Mouse (Mus musculus) embryonic facial prominence, embryonic 10.5 days (tissue): ENCODE results near the gene Camk2d. TPM values are rescaled to one million over a fixed set of nuclear protein-coding genes. Genes with fewer than 3 reads are reported as not detected.

Experiments
- DNase-seq: peaks from one replicate; pipeline ENCODE4 v3.0.0-alpha.2; 2017; ENCODE audit warnings: low spot score
- H3K27ac ChIP-seq: fragments of 300-500 bp; sonication (generic); replicated peaks from 2 replicates; pipeline ENCODE4 v1.5.1; 2016; ENCODE audit warnings: mild to moderate bottlenecking
- H3K27me3 ChIP-seq: fragments of 300-500 bp; sonication (generic); replicated peaks from 2 replicates; pipeline ENCODE4 v1.6.1; 2016; ENCODE audit warnings: low read depth, mild to moderate bottlenecking; ENCODE audit not compliant: poor library complexity, severe bottlenecking
- H3K36me3 ChIP-seq: fragments of 300-500 bp; sonication (generic); replicated peaks from 2 replicates; pipeline ENCODE4 v1.6.1; 2016; ENCODE audit warnings: mild to moderate bottlenecking, moderate library complexity
- H3K4me1 ChIP-seq: fragments of 300-500 bp; sonication (generic); 2 replicates; pipeline ENCODE4 v1.6.1; 2016
- H3K4me3 ChIP-seq: fragments of 300-500 bp; sonication (generic); 2 replicates; pipeline ENCODE4 v1.5.1; 2016; ENCODE audit warnings: mild to moderate bottlenecking, moderate library complexity
- H3K9me3 ChIP-seq: fragments of 300-500 bp; sonication (generic); 2 replicates; pipeline ENCODE4 v1.6.1; 2016; ENCODE audit warnings: mild to moderate bottlenecking
- WGBS: fragments of 180-500 bp; shearing (Covaris S2); methylation state at CpG from one replicate; pipeline ENCODE4 v1.1.7; 2016; 5-methylcytosine and 5-hydroxymethylcytosine counted together
- polyA plus RNA-seq: library from polyadenylated mRNA; unstranded; fragments of >200 nt; fragmentation: Nextera tagmentation; extraction: Ambion mirVana; gene quantifications from 2 replicates; pipeline ENCODE4 v1.2.1, GENCODE M21; 2016

The Camk2d gene
- polyA plus RNA-seq, 1 experiment from 2014 or later, result 13.7 TPM

GRCm38 (mm10) chr3:126640443-126641251 lies 44.5 kb downstream of the Camk2d start:
- DNase-seq, result no peak
- 73% methylated on average over 10 of the region's 10 CpGs for WGBS
- Histone ChIP-seq H3K27ac (no peak overlapping the region), H3K27me3 (no peaks in the 10 kb centered on the region), H3K4me3 (no peak overlapping the region), H3K4me1 (peaks cover 19% of the 10 kb centered on the region), H3K36me3 (no peaks in the 10 kb centered on the region), H3K9me3 (no peaks in the 10 kb centered on the region)

- WGBS, result 90% methylated on average over 4 of the region's 4 CpGs
- H3K9me3 ChIP-seq, result no peaks in the 10 kb centered on the region
These were observed 45.3 kb downstream of the Camk2d start for GRCm38 (mm10) chr3:126641451-126641850.

GRCm38 (mm10) chr3:126643071-126644010 lies 47.2 kb downstream of the Camk2d start:
- no peak for DNase-seq
- H3K27me3 ChIP-seq, result no peaks in the 10 kb centered on the region
- H3K27ac ChIP-seq, result no peak overlapping the region
- H3K9me3 ChIP-seq, result no peaks in the 10 kb centered on the region
- no peak overlapping the region for H3K4me3 ChIP-seq
- 12% methylated on average over 10 of the region's 10 CpGs for WGBS
- H3K4me1 ChIP-seq, result peaks cover 19% of the 10 kb centered on the region
- H3K36me3 ChIP-seq, result no peaks in the 10 kb centered on the region

More at GRCm38 (mm10) chr3:126641451-126641850, 45.3 kb downstream of the Camk2d start:
- Histone ChIP-seq H3K27ac (no peak overlapping the region), H3K27me3 (no peaks in the 10 kb centered on the region), H3K36me3 (no peaks in the 10 kb centered on the region), H3K4me1 (peaks cover 19% of the 10 kb centered on the region), H3K4me3 (no peak overlapping the region)
- no peak for DNase-seq

- Histone ChIP-seq H3K36me3 (no peaks in the 10 kb centered on the region), H3K4me1 (no peaks in the 10 kb centered on the region), H3K9me3 (no peaks in the 10 kb centered on the region), H3K27me3 (no peaks in the 10 kb centered on the region), H3K27ac (no peak overlapping the region), H3K4me3 (no peak overlapping the region)
- no peak for DNase-seq
- WGBS, result 95% methylated on average over 4 of the region's 4 CpGs
These were observed 54.2 kb downstream of the Camk2d start for GRCm38 (mm10) chr3:126650332-126650731.

GRCm38 (mm10) chr3:126650747-126651146 lies 54.6 kb downstream of the Camk2d start:
- peaks cover 4% of the 10 kb centered on the region; the same call in 1 of the 2 replicates for H3K4me1 ChIP-seq
- 84% methylated on average over 6 of the region's 6 CpGs for WGBS
- no peaks in the 10 kb centered on the region for H3K27me3 ChIP-seq
- H3K27ac ChIP-seq, result no peak overlapping the region
- H3K36me3 ChIP-seq, result no peaks in the 10 kb centered on the region
- no peaks in the 10 kb centered on the region for H3K9me3 ChIP-seq
- H3K4me3 ChIP-seq, result no peak overlapping the region
- DNase-seq, result no peak

- no peak for DNase-seq
- H3K36me3 ChIP-seq, result no peaks in the 10 kb centered on the region
- H3K4me3 ChIP-seq, result no peak overlapping the region
- no peaks in the 10 kb centered on the region for H3K9me3 ChIP-seq
- peaks cover 12% of the 10 kb centered on the region for H3K4me1 ChIP-seq
- no peak overlapping the region for H3K27ac ChIP-seq
- WGBS, result 83% methylated on average over 2 of the region's 2 CpGs
- H3K27me3 ChIP-seq, result no peaks in the 10 kb centered on the region
These were observed 56.3 kb downstream of the Camk2d start for GRCm38 (mm10) chr3:126652361-126652760.

- no peak for DNase-seq
- Histone ChIP-seq H3K27ac (no peak overlapping the region), H3K4me3 (no peak overlapping the region), H3K9me3 (no peaks in the 10 kb centered on the region), H3K27me3 (no peaks in the 10 kb centered on the region), H3K4me1 (peaks cover 12% of the 10 kb centered on the region), H3K36me3 (no peaks in the 10 kb centered on the region)
- 83% methylated on average over 1 of the region's 1 CpGs for WGBS
These were observed 57.0 kb downstream of the Camk2d start for GRCm38 (mm10) chr3:126653118-126653517.

- DNase-seq, result no peak
- Histone ChIP-seq H3K27ac (no peak overlapping the region), H3K4me1 (peaks cover 26% of the 10 kb centered on the region), H3K9me3 (no peaks in the 10 kb centered on the region), H3K36me3 (no peaks in the 10 kb centered on the region), H3K4me3 (no peak overlapping the region), H3K27me3 (no peaks in the 10 kb centered on the region)
- WGBS, result 22% methylated on average over 3 of the region's 3 CpGs
These were observed 60.1 kb downstream of the Camk2d start for GRCm38 (mm10) chr3:126656173-126656572.

GRCm38 (mm10) chr3:126657895-126658294 lies 61.8 kb downstream of the Camk2d start:
- no peaks in the 10 kb centered on the region for H3K27me3 ChIP-seq
- no peak for DNase-seq
- H3K4me3 ChIP-seq, result no peak overlapping the region
- no peaks in the 10 kb centered on the region for H3K36me3 ChIP-seq
- H3K9me3 ChIP-seq, result no peaks in the 10 kb centered on the region
- H3K4me1 ChIP-seq, result peaks cover 26% of the 10 kb centered on the region
- WGBS, result 64% methylated on average over 4 of the region's 4 CpGs
- no peak overlapping the region for H3K27ac ChIP-seq

- Histone ChIP-seq H3K36me3 (no peaks in the 10 kb centered on the region), H3K27ac (no peak overlapping the region), H3K9me3 (no peaks in the 10 kb centered on the region), H3K4me3 (no peak overlapping the region), H3K4me1 (peaks cover 32% of the 10 kb centered on the region), H3K27me3 (no peaks in the 10 kb centered on the region)
- no peak for DNase-seq
- 48% methylated on average over 10 of the region's 10 CpGs for WGBS
These were observed 62.7 kb downstream of the Camk2d start for GRCm38 (mm10) chr3:126658791-126659190.

- Histone ChIP-seq H3K4me3 (no peak overlapping the region), H3K27me3 (no peaks in the 10 kb centered on the region), H3K4me1 (peaks cover 32% of the 10 kb centered on the region), H3K27ac (no peak overlapping the region), H3K36me3 (no peaks in the 10 kb centered on the region), H3K9me3 (no peaks in the 10 kb centered on the region)
- no peak for DNase-seq
- WGBS, result 59% methylated on average over 8 of the region's 8 CpGs
These were observed 63.1 kb downstream of the Camk2d start for GRCm38 (mm10) chr3:126659235-126659634.

GRCm38 (mm10) chr3:126659832-126660564 lies 63.9 kb downstream of the Camk2d start:
- H3K36me3 ChIP-seq, result no peaks in the 10 kb centered on the region
- no peaks in the 10 kb centered on the region for H3K27me3 ChIP-seq
- WGBS, result 85% methylated on average over 8 of the region's 8 CpGs
- no peak overlapping the region for H3K4me3 ChIP-seq
- H3K4me1 ChIP-seq, result peaks cover 32% of the 10 kb centered on the region
- no peak for DNase-seq
- no peak overlapping the region for H3K27ac ChIP-seq
- no peaks in the 10 kb centered on the region for H3K9me3 ChIP-seq
